Mouse (Mus musculus): ENCODE measurements around the gene Tmem132d. TPM values are rescaled to one million over a fixed set of nuclear protein-coding genes. Genes with fewer than 3 reads are reported as not detected.
A peak's percentile ranks its signal among the peaks of the same experiment; 100 is the strongest.

The Tmem132d gene
- 2.4 and 5.8 TPM in 2 replicates for polyA plus RNA-seq (2012; rRNA removed)

- DNase-seq (ENCODE audit: low read depth): peak; percentile 70
- no peak for TF ChIP-seq POLR2A (IDR thresholded peaks at IDR 0.05; ENCODE audit: borderline replicate concordance, extremely low read depth, insufficient read depth, insufficient read length, poor library complexity, severe bottlenecking)
- TF ChIP-seq CTCF (IDR thresholded peaks at IDR 0.05; ENCODE audit: borderline replicate concordance, extremely low read depth, insufficient read depth, insufficient read length): no peak
These were observed at the start of gene Tmem132d for GRCm38 (mm10) chr5:128432916-128433315. Tmem132d (minus strand) TSS chr5:128433077.

DNA sequence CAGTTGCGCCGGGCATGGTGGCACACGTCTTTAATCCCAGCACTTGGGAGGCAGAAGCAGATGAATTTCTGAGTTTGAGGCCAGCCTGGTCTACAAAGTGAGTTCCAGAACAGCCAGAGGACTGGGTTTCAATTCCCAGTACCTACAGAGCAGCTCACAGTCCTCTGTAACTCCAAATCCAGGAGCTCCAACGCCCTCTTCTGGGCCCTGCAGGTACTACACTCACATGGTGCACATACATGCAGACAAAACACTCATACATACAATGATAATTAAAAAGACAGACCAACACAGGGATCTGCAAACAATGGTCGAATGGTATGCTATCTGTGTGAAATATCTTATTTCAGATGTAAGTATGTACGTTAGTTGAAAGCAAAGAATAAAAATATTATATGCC is 47.9 kb upstream of the Tmem132d start:
- TF ChIP-seq CTCF (IDR thresholded peaks at IDR 0.05; ENCODE audit: borderline replicate concordance, extremely low read depth, insufficient read depth, insufficient read length): peak; percentile 20; the same call in 1 of the 2 replicates
- no peak for TF ChIP-seq POLR2A (IDR thresholded peaks at IDR 0.05; ENCODE audit: borderline replicate concordance, extremely low read depth, insufficient read depth, insufficient read length, poor library complexity, severe bottlenecking)

GRCm38 (mm10) chr5:128475372-128475771 is 42.5 kb upstream of the Tmem132d start:
- TF ChIP-seq CTCF (IDR thresholded peaks at IDR 0.05; ENCODE audit: borderline replicate concordance, extremely low read depth, insufficient read depth, insufficient read length): no peak
- TF ChIP-seq POLR2A (IDR thresholded peaks at IDR 0.05; ENCODE audit: borderline replicate concordance, extremely low read depth, insufficient read depth, insufficient read length, poor library complexity, severe bottlenecking): no peak
- DNase-seq (ENCODE audit: low read depth): no peak

More for the DNA sequence above, 47.9 kb upstream of the Tmem132d start:
- no peak for DNase-seq (ENCODE audit: low read depth)

- no peak for DNase-seq (ENCODE audit: low read depth)
- no peak for TF ChIP-seq POLR2A (IDR thresholded peaks at IDR 0.05; ENCODE audit: borderline replicate concordance, extremely low read depth, insufficient read depth, insufficient read length, poor library complexity, severe bottlenecking)
- TF ChIP-seq CTCF (IDR thresholded peaks at IDR 0.05; ENCODE audit: borderline replicate concordance, extremely low read depth, insufficient read depth, insufficient read length): no peak
These were observed 36.9 kb upstream of the Tmem132d start for GRCm38 (mm10) chr5:128469812-128470211.

GRCm38 (mm10) chr5:128464514-128464913 is 31.6 kb upstream of the Tmem132d start:
- DNase-seq (ENCODE audit: low read depth): no peak
- TF ChIP-seq CTCF (IDR thresholded peaks at IDR 0.05; ENCODE audit: borderline replicate concordance, extremely low read depth, insufficient read depth, insufficient read length): no peak
- no peak for TF ChIP-seq POLR2A (IDR thresholded peaks at IDR 0.05; ENCODE audit: borderline replicate concordance, extremely low read depth, insufficient read depth, insufficient read length, poor library complexity, severe bottlenecking)

- TF ChIP-seq CTCF (IDR thresholded peaks at IDR 0.05; ENCODE audit: borderline replicate concordance, extremely low read depth, insufficient read depth, insufficient read length) (peak; percentile 39; the same call in 1 of the 2 replicates), POLR2A (IDR thresholded peaks at IDR 0.05; ENCODE audit: borderline replicate concordance, extremely low read depth, insufficient read depth, insufficient read length, poor library complexity, severe bottlenecking) (no peak)
- no peak for DNase-seq (ENCODE audit: low read depth)
These were observed 27.7 kb upstream of the Tmem132d start for GRCm38 (mm10) chr5:128460605-128461004.

DNA sequence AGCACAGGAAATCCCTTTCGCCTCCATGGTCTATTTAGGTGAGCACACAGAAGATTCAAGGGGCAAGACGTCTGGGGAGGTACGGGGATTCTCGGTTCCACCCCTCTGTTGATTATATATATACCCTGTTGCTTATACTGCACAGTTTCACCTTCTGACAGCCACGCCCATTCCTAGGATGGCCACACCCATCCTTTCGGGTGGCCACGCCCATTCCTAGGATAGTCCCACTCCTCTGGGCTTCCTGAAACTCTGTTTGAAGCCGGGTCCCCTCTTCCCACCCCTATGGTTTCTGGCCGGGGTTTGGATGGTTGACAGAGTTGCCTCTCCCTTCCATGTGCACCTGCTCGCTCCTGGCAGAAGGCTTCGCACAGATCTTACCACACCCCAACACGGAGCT is 22.9 kb upstream of the Tmem132d start:
- no peak for DNase-seq (ENCODE audit: low read depth)
- no peak for TF ChIP-seq CTCF (IDR thresholded peaks at IDR 0.05; ENCODE audit: borderline replicate concordance, extremely low read depth, insufficient read depth, insufficient read length)
- no peak for TF ChIP-seq POLR2A (IDR thresholded peaks at IDR 0.05; ENCODE audit: borderline replicate concordance, extremely low read depth, insufficient read depth, insufficient read length, poor library complexity, severe bottlenecking)

DNA sequence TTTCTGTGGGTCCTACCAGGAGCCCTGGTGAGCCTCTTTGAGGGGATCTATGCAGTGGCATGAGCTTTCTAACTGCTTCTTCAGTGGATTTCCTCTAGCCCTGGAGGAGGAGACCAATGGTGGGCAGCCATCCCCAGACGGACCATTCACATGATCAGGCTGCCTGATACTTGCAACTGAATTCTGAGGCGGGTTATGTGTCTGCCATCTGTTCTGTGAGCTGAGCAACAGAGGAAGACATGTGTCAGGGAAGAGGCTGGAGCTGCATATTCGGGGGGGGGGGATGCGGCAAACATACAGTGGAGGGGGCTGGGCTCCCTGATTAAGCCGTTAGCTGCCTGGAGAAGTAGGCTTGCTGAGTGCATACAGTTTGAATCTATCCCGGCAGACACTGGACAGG is 19.3 kb upstream of the Tmem132d start:
- TF ChIP-seq POLR2A (IDR thresholded peaks at IDR 0.05; ENCODE audit: borderline replicate concordance, extremely low read depth, insufficient read depth, insufficient read length, poor library complexity, severe bottlenecking): no peak
- TF ChIP-seq CTCF (IDR thresholded peaks at IDR 0.05; ENCODE audit: borderline replicate concordance, extremely low read depth, insufficient read depth, insufficient read length): no peak

GRCm38 (mm10) chr5:128450808-128451207 is 17.9 kb upstream of the Tmem132d start:
- no peak for DNase-seq (ENCODE audit: low read depth)
- TF ChIP-seq CTCF (IDR thresholded peaks at IDR 0.05; ENCODE audit: borderline replicate concordance, extremely low read depth, insufficient read depth, insufficient read length) (peak; percentile 57; the same call in 1 of the 2 replicates), POLR2A (IDR thresholded peaks at IDR 0.05; ENCODE audit: borderline replicate concordance, extremely low read depth, insufficient read depth, insufficient read length, poor library complexity, severe bottlenecking) (no peak)

More for the DNA sequence above, 19.3 kb upstream of the Tmem132d start:
- peak; percentile 84 for DNase-seq (ENCODE audit: low read depth)

- TF ChIP-seq CTCF (IDR thresholded peaks at IDR 0.05; ENCODE audit: borderline replicate concordance, extremely low read depth, insufficient read depth, insufficient read length): no peak
- no peak for TF ChIP-seq POLR2A (IDR thresholded peaks at IDR 0.05; ENCODE audit: borderline replicate concordance, extremely low read depth, insufficient read depth, insufficient read length, poor library complexity, severe bottlenecking)
- no peak for DNase-seq (ENCODE audit: low read depth)
These were observed 12.0 kb upstream of the Tmem132d start for GRCm38 (mm10) chr5:128444876-128445275.

DNA sequence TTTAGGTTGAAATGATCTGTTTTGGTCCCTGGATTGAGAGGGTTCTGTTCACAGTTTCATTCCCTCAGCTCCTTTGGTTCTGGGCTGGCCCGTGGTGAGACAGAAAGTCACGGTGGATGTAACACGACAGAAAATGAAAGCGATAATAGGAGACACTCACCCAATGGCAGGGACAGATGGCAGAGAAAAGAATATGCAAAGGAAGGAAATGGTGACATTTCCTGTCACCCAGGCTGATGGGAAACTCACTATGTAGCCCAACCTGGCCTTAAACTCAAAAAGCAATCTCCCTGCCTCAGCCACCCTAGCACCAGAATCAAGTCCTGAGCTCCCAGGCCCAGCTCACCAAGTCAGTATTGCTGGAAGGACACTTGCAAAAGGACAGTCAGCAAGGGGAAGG is 11.0 kb upstream of the Tmem132d start:
- TF ChIP-seq CTCF (IDR thresholded peaks at IDR 0.05; ENCODE audit: borderline replicate concordance, extremely low read depth, insufficient read depth, insufficient read length) (no peak), POLR2A (IDR thresholded peaks at IDR 0.05; ENCODE audit: borderline replicate concordance, extremely low read depth, insufficient read depth, insufficient read length, poor library complexity, severe bottlenecking) (no peak)
- DNase-seq (ENCODE audit: low read depth): no peak

- DNase-seq (ENCODE audit: low read depth): no peak
- TF ChIP-seq POLR2A (IDR thresholded peaks at IDR 0.05; ENCODE audit: borderline replicate concordance, extremely low read depth, insufficient read depth, insufficient read length, poor library complexity, severe bottlenecking): no peak
- no peak for TF ChIP-seq CTCF (IDR thresholded peaks at IDR 0.05; ENCODE audit: borderline replicate concordance, extremely low read depth, insufficient read depth, insufficient read length)
These were observed 8.2 kb upstream of the Tmem132d start for GRCm38 (mm10) chr5:128441121-128441520.
